Mouse (Mus musculus): ENCODE measurements at regions not wholly inside any gene's neighbourhood (a gene's known extent, or its start where the extent isn't known, plus 50 kb on each side); places are given as distances from the start of the nearest gene placed in this dataset.

DNA sequence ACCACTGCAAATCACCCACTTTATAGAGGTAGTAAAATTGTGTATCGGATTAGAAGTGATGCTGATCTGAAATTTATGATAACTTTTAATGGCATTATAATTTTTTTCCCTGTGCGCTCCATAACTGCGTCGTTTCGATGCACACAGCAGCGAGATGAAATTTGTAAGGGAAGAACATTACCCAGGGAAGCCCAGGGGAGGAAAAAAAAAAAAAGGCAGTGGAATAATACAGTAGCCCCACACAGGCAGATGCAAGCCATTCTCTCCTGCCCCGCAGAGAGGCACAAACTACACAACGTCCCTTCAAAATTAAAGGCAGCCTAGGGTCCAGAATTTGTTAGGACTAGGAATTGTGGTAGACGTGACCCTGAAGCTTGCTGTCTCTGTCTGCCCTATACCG is 234.2 kb downstream of the Il20rb start:
- DNase-seq (ENCODE audit: low spot score) = no peak
